Mouse (Mus musculus) neural tube, embryonic 14.5 days (tissue): ENCODE measurements around the gene Xlr4b. TPM values are rescaled to one million over a fixed set of nuclear protein-coding genes. Genes with fewer than 3 reads are reported as not detected.
"Not testable (repeated sequence)": the region's sequence is repeated elsewhere in the genome, so short reads cannot be mapped to it uniquely, and the experiment has no call there.

Source experiments
- ATAC-seq: fragments of 200-750 bp; cut with Nextera tagmentation; 2 replicates; pipeline ENCODE4 v1.8.0; 2017; ENCODE audit warnings: low read depth, mild to moderate bottlenecking, moderate TSS enrichment, moderate library complexity
- H3K27ac ChIP-seq: fragments of 300-500 bp; sonication (generic); 2 replicates; pipeline ENCODE4 v1.5.1; 2014; ENCODE audit warnings: low read depth, mild to moderate bottlenecking, control low read depth, low read length, moderate library complexity, mixed read lengths
- H3K27me3 ChIP-seq: fragments of 300-500 bp; sonication (generic); 2 replicates; pipeline ENCODE4 v1.6.1; 2014; ENCODE audit warnings: low read length; ENCODE audit not compliant: control insufficient read depth, insufficient read depth
- H3K36me3 ChIP-seq: fragments of 300-500 bp; sonication (generic); 2 replicates; pipeline ENCODE4 v1.6.1; 2014; ENCODE audit warnings: low read length, mixed read lengths; ENCODE audit not compliant: control insufficient read depth, insufficient read depth
- H3K4me1 ChIP-seq: fragments of 300-500 bp; sonication (generic); 2 replicates; pipeline ENCODE4 v1.6.1; 2014; ENCODE audit warnings: low read length; ENCODE audit not compliant: control insufficient read depth, insufficient read depth
- H3K4me2 ChIP-seq: fragments of 300-500 bp; sonication (generic); 2 replicates; pipeline ENCODE4 v1.6.1; 2014; ENCODE audit warnings: mild to moderate bottlenecking, low read depth, low read length, control low read depth
- H3K4me3 ChIP-seq: fragments of 300-500 bp; sonication (generic); 2 replicates; pipeline ENCODE4 v1.5.1; 2014; ENCODE audit warnings: low read depth, low read length, control low read depth, mixed read lengths
- H3K9ac ChIP-seq: fragments of 300-500 bp; sonication (generic); replicated peaks from 2 replicates; pipeline ENCODE4 v1.6.1; 2014; ENCODE audit warnings: low read depth, mild to moderate bottlenecking, control low read depth, low read length, mixed read lengths
- H3K9me3 ChIP-seq: fragments of 300-500 bp; sonication (generic); 2 replicates; pipeline ENCODE4 v1.6.1; 2016; ENCODE audit warnings: low read length; ENCODE audit not compliant: control insufficient read depth
- WGBS: fragments of 180-500 bp; shearing (Covaris S2); extraction: QIAGEN DNeasy Blood & Tissue Kit; methylation state at CpG from one replicate; pipeline ENCODE4 v1.1.7; 2014; 5-methylcytosine and 5-hydroxymethylcytosine counted together
- polyA plus RNA-seq: library from polyadenylated mRNA; unstranded; fragments of >200 nt; fragmentation: Nextera tagmentation; extraction: Ambion mirVana; gene quantifications from 2 replicates; pipeline ENCODE4 v1.2.1, GENCODE M21; 2014

The Xlr4b gene
- 0.55 TPM in 1 of 2 replicates, not detected in the other for polyA plus RNA-seq

GRCm38 (mm10) chrX:73213819-73214564, at the start of gene Xlr4b:
Xlr4b (plus strand) TSS chrX:73214333.
- not testable (repeated sequence) for H3K4me3 ChIP-seq, H3K9me3 ChIP-seq, H3K9ac ChIP-seq, H3K36me3 ChIP-seq, ATAC-seq, H3K27ac ChIP-seq, H3K4me1 ChIP-seq, H3K27me3 ChIP-seq, H3K4me2 ChIP-seq
- WGBS, result 81% methylated on average over 9 of the region's 19 CpGs

DNA sequence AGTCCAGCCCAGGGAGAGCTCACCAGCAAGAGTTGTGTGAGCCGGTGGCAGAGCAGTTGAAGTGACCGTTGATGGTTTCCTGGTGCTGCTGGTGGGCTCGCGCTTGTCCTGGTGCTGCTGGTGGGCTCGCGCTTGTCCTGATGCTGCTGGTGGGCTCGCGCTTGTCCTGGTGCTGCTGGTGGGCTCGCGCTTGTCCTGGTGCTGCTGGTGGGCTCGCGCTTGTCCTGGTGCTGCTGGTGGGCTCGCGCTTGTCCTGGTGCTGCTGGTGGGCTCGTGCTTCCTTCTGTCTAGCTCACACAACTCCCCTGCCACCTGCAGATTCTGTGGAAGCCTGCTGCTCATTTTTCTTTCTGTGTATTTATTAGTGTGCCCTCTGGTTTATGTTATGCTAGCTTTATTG, 37.2 kb upstream of the Xlr4b start, which contains the start of gene Spin2d:
Gene Spin2d (minus strand): TSS at position 101 of the 400 bp plus-strand sequence.
- not testable (repeated sequence) for H3K27me3 ChIP-seq, H3K9ac ChIP-seq, H3K4me3 ChIP-seq, ATAC-seq, H3K4me2 ChIP-seq, H3K27ac ChIP-seq, H3K4me1 ChIP-seq, H3K36me3 ChIP-seq, H3K9me3 ChIP-seq
- 84% methylated on average over 5 of the region's 15 CpGs for WGBS

- WGBS, result 72% methylated on average over 9 of the region's 12 CpGs
Observed at GRCm38 (mm10) chrX:73191934-73192333, 22.2 kb upstream of the Xlr4b start, which contains the start of gene Xlr3b. Xlr3b (plus strand) TSS chrX:73192207.

DNA sequence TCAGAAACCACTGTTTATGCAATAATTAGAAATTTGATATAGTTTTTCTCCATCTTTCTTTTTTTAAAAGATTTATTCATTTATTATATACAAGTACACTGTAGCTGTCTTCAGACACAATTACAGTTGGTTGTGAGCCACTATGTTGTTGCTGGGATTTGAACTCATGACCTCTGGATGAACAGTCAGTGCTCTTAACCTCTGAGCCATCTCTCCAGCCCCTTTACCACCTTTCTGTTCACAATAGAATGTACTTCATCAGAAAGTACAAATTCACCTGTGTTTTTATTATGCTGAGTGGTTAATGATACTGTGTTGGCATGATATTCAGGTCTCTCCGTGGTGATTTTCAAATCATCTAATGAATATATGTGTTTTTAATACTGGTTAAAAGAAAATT, 11.2 kb downstream of the Xlr4b start:
- 64% methylated on average over 1 of the region's 1 CpGs for WGBS
- H3K9ac ChIP-seq, result no peak overlapping the region
- H3K4me1 ChIP-seq, result no peaks in the 10 kb centered on the region
- H3K27me3 ChIP-seq, result peaks cover 3% of the 10 kb centered on the region; the same call in 1 of the 2 replicates
- no peaks in the 10 kb centered on the region for H3K9me3 ChIP-seq
- no peak overlapping the region for H3K4me3 ChIP-seq
- no peak overlapping the region for H3K27ac ChIP-seq
- no peaks in the 10 kb centered on the region for H3K36me3 ChIP-seq
- H3K4me2 ChIP-seq, result no peak overlapping the region
- ATAC-seq, result no peak

More at GRCm38 (mm10) chrX:73191934-73192333, 22.2 kb upstream of the Xlr4b start, which contains the start of gene Xlr3b:
- H3K4me1 ChIP-seq, H3K27me3 ChIP-seq, H3K9me3 ChIP-seq, H3K36me3 ChIP-seq, H3K27ac ChIP-seq, H3K9ac ChIP-seq, H3K4me3 ChIP-seq, H3K4me2 ChIP-seq: not testable (repeated sequence)
- peak; percentile 70 for ATAC-seq

GRCm38 (mm10) chrX:73227914-73228605, 13.9 kb downstream of the Xlr4b start, which contains the start of gene F8a:
F8a (plus strand) TSS chrX:73228291.
- Histone ChIP-seq H3K27ac (peak within 1 kb of the TSS; percentile 91), H3K9ac (peak within 1 kb of the TSS; percentile 77), H3K9me3 (no peaks in the 10 kb centered on the region), H3K36me3 (no peaks in the 10 kb centered on the region), H3K27me3 (peaks cover 3% of the 10 kb centered on the region; the same call in 1 of the 2 replicates), H3K4me1 (no peaks in the 10 kb centered on the region), H3K4me2 (peak within 1 kb of the TSS; percentile 55), H3K4me3 (peak within 1 kb of the TSS; percentile 63)
- ATAC-seq, result peak; percentile 98
- 18% methylated on average over 31 of the region's 39 CpGs for WGBS

DNA sequence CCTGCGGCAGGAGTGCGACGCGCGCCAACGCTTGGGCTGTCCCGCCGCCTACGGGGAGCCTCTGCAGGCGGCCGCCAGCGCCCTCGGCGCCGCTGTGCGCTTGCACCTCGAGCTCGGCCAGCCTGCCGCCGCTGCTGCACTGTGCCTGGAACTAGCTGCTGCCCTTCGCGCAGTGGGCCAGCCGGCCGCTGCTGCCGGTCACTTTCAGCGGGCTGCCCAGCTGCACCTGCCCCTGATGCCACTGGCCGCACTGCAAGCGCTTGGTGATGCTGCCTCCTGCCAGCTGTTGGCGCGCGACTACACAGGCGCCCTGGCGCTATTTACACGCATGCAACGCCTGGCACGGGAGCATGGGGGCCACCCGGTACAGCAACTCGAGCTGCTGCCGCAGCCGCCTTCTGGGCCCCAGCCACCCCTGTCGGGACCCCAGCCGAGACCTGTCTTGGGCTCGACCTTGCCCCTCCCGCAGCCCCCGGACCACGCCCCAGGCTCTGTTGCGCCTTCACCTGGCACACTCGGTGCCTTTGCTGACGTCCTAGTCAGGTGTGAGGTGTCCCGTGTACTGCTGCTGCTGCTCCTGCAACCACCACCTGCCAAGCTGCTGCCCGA, 14.6 kb downstream of the Xlr4b start:
- Histone ChIP-seq H3K36me3 (no peaks in the 10 kb centered on the region), H3K4me1 (no peaks in the 10 kb centered on the region), H3K9ac (peak overlapping the region; percentile 77), H3K27me3 (peaks cover 3% of the 10 kb centered on the region; the same call in 1 of the 2 replicates), H3K4me2 (peak overlapping the region; percentile 55), H3K9me3 (no peaks in the 10 kb centered on the region), H3K27ac (peak overlapping the region; percentile 91), H3K4me3 (peak overlapping the region; percentile 63)
- peak; percentile 76 for ATAC-seq
- WGBS, result 23% methylated on average over 35 of the region's 51 CpGs

GRCm38 (mm10) chrX:73229288-73229687, 15.2 kb downstream of the Xlr4b start:
- ATAC-seq, result no peak
- Histone ChIP-seq H3K27ac (peak overlapping the region; percentile 91), H3K4me1 (no peaks in the 10 kb centered on the region), H3K4me2 (peak overlapping the region; percentile 55), H3K9me3 (no peaks in the 10 kb centered on the region), H3K4me3 (peak overlapping the region; percentile 63), H3K27me3 (peaks cover 3% of the 10 kb centered on the region; the same call in 1 of the 2 replicates), H3K36me3 (no peaks in the 10 kb centered on the region), H3K9ac (peak overlapping the region; percentile 77)
- WGBS, result 31% methylated on average over 3 of the region's 3 CpGs

GRCm38 (mm10) chrX:73242821-73243325, 28.7 kb downstream of the Xlr4b start, which contains the start of gene Xlr4c:
Xlr4c (minus strand) TSS chrX:73243130.
- not testable (repeated sequence) for ATAC-seq, H3K4me1 ChIP-seq, H3K4me2 ChIP-seq, H3K36me3 ChIP-seq, H3K27me3 ChIP-seq, H3K27ac ChIP-seq, H3K9ac ChIP-seq, H3K4me3 ChIP-seq, H3K9me3 ChIP-seq
- WGBS, result 86% methylated on average over 11 of the region's 14 CpGs
